Mouse (Mus musculus) MEL (cell line): ENCODE data around the gene Cdh22.

Experiments
- CHD2 ChIP-seq: IDR thresholded peaks from 2 replicates; pipeline ENCODE4 v1.6.1; 2011; ENCODE audit warnings: low read length, improper control_type of control experiment
- CTCF ChIP-seq, 3 experiments: IDR thresholded peaks in 2 of 3; conservative IDR thresholded peaks in 1 of 3; 2 replicates each; pipeline ENCODE4 v1.5.1; 2011 to 2012; ENCODE audit warnings: low read length in 3 of 3, low read depth in 2 of 3, mild to moderate bottlenecking in 2 of 3, improper control_type of control experiment in 1 of 3, inconsistent platforms in 1 of 3, mixed read lengths in 1 of 3, moderate library complexity in 1 of 3; ENCODE audit not compliant: control insufficient read depth in 1 of 3, insufficient read depth in 1 of 3, poor library complexity in 1 of 3, severe bottlenecking in 1 of 3
- MYC ChIP-seq: IDR thresholded peaks from 2 replicates; pipeline ENCODE4 v1.6.1; 2011; ENCODE audit warnings: low read depth, mild to moderate bottlenecking, low read length, improper control_type of control experiment, moderate library complexity
- SMC3 ChIP-seq: IDR thresholded peaks from 2 replicates; pipeline ENCODE4 v1.6.1; 2011; ENCODE audit warnings: low read depth, low read length, improper control_type of control experiment
- USF2 ChIP-seq, 2 experiments: IDR thresholded peaks; 2 replicates each; pipeline ENCODE4 v1.6.1; 2011 to 2012; ENCODE audit warnings: improper control_type of control experiment in 2 of 2, low read length in 2 of 2, borderline replicate concordance in 1 of 2, inconsistent platforms in 1 of 2, low read depth in 1 of 2, mild to moderate bottlenecking in 1 of 2; ENCODE audit not compliant: insufficient read depth in 1 of 2
- ZMIZ1 ChIP-seq: IDR thresholded peaks from 2 replicates; pipeline ENCODE4 v1.6.1; 2012; ENCODE audit warnings: low read depth, mild to moderate bottlenecking, inconsistent platforms, low read length, improper control_type of control experiment, moderate library complexity

DNA sequence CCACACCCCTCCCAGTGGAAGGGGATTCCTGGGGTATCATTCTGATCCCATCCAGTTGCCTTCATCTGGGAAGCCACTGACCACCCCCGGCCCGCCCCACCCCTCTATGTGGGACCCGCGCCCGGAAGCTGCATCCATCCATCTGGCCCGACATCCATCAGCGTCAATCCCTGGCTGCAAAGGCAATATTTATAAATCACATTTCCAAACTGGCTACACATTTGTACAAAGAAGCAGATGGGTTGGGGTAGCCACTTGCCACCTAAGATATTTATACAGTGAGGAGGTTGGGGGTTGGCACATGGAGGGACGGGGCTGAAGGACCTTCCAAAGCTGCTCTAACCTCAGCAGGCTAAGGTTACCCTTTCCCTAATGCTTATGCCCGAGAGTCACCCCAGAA is 113.9 kb downstream of the Cdh22 start:
- no peak for TF ChIP-seq CTCF (IDR thresholded peaks at IDR 0.05 in 2 of 3, conservative IDR thresholded peaks at IDR 0.05 in 1 of 3; ENCODE audit: control insufficient read depth in 1 of 3, insufficient read depth in 1 of 3, low read depth in 2 of 3, low read length in 3 of 3, poor library complexity in 1 of 3, severe bottlenecking in 1 of 3)
- TF ChIP-seq ZMIZ1 = no peak
- no peak for TF ChIP-seq MYC
- TF ChIP-seq SMC3 = no peak
- TF ChIP-seq USF2 (IDR thresholded peaks at IDR 0.05; ENCODE audit: borderline replicate concordance in 1 of 2, insufficient read depth in 1 of 2, low read depth in 1 of 2, low read length in 2 of 2) = no peak
- TF ChIP-seq CHD2 = no peak
